Mouse (Mus musculus) left cerebral cortex, postnatal 4 days (tissue): ENCODE data around the gene Clspn. TPM values are rescaled to one million over a fixed set of nuclear protein-coding genes. Genes with fewer than 3 reads are reported as not detected.

ENCODE experiments used
- DNase-seq: peaks from one replicate; pipeline ENCODE4 v3.0.0-alpha.2; 2022
- intact Hi-C: fragments of 180-260 bp; cut with DNase I; formaldehyde crosslinking; loops from one replicate; pipeline ENCODE4 v1.15.1; 2025
- microRNA-seq: library from miRNA; unstranded; fragments of <30 nt; microRNA quantifications from one replicate; pipeline ENCODE4 v1.2.0, GENCODE M21; 2022
- total RNA-seq, 2 experiments: library from RNA; stranded (reverse); gene quantifications; 2 replicates each; pipeline ENCODE4 v1.2.3; 2021

Clspn gene
- total RNA-seq, 2 experiments from 2014 or later: 4.2 TPM

GRCm38 (mm10) chr4:126627021-126627681, 70.4 kb downstream of the Clspn start:
- intact Hi-C loops: no loop called here
- DNase-seq: no peak

GRCm38 (mm10) chr4:126631922-126632321, 75.2 kb downstream of the Clspn start:
- no peak for DNase-seq
- intact Hi-C loops: no loop called here

GRCm38 (mm10) chr4:126632668-126633067, 75.9 kb downstream of the Clspn start:
- intact Hi-C loops: no loop called here
- no peak for DNase-seq

- intact Hi-C loops: no loop called here
Observed at GRCm38 (mm10) chr4:126636330-126636729, 79.6 kb downstream of the Clspn start.

GRCm38 (mm10) chr4:126637446-126637845, 80.7 kb downstream of the Clspn start:
- intact Hi-C loops: no loop called here
- peak; percentile 55 for DNase-seq

More at GRCm38 (mm10) chr4:126636330-126636729, 79.6 kb downstream of the Clspn start:
- DNase-seq: no peak

- intact Hi-C loops: no loop called here
Observed at GRCm38 (mm10) chr4:126639339-126639738, 82.6 kb downstream of the Clspn start.

GRCm38 (mm10) chr4:126641901-126642300, 85.2 kb downstream of the Clspn start:
- intact Hi-C loops: no loop called here

More at GRCm38 (mm10) chr4:126639339-126639738, 82.6 kb downstream of the Clspn start:
- peak; percentile 31 for DNase-seq

More at GRCm38 (mm10) chr4:126641901-126642300, 85.2 kb downstream of the Clspn start:
- DNase-seq: no peak

Small RNAs within 50 kb of the gene (microRNA-seq; reads per million reads assigned to microRNA genes)
- not detected for gene Mir7119

Other genes with a start within 250 kb of the Clspn start
- gene Adprhl2, start 235.2 kb upstream of the Clspn start, total RNA-seq: 10 to 100 TPM; 37.8 to 39.5 TPM
- 1 to 10 TPM; 3.5 to 5.1 TPM for gene Tekt2, start 231.2 kb upstream of the Clspn start, total RNA-seq
- 10 to 100 TPM; 23.3 to 35.4 TPM for gene Ago3, start 127.4 kb upstream of the Clspn start, total RNA-seq
- 10 to 100 TPM; 95.9 to 99.0 TPM for gene Ago1, start 88.4 kb upstream of the Clspn start, total RNA-seq
- 10 to 100 TPM; 10.7 to 12.8 TPM for gene Ago4, start 23.5 kb upstream of the Clspn start, total RNA-seq
- gene 5730409E04Rik, start 52.9 kb downstream of the Clspn start, total RNA-seq: 10 to 100 TPM; 43.0 to 46.9 TPM
- gene Psmb2, start 120.7 kb downstream of the Clspn start, total RNA-seq: 100 to 1,000 TPM; 138 to 141 TPM
- not detected for gene Tfap2e, start 179.3 kb downstream of the Clspn start, total RNA-seq
- 100 to 1,000 TPM; 291 to 313 TPM for gene Ncdn, start 196.5 kb downstream of the Clspn start, total RNA-seq
- gene AU040320, start 196.6 kb downstream of the Clspn start, total RNA-seq: 10 to 100 TPM; 49.2 to 49.4 TPM